Mouse (Mus musculus): ENCODE data around the gene Zfp13. TPM values are rescaled to one million over a fixed set of nuclear protein-coding genes. Genes with fewer than 3 reads are reported as not detected.
A peak's percentile ranks its signal among the peaks of the same experiment; 100 is the strongest.
"Not testable (repeated sequence)": the region's sequence is repeated elsewhere in the genome, so short reads cannot be mapped to it uniquely, and the experiment has no call there.

The Zfp13 gene
- polyA plus RNA-seq, 1 experiment from 2014 or later, result 22.1 TPM

- WGBS, result 78% methylated on average over 4 of the region's 4 CpGs
- H3K4me1 ChIP-seq, result peaks cover 35% of the 10 kb centered on the region
- no peak overlapping the region for H3K27ac ChIP-seq
- no peak overlapping the region for H3K4me3 ChIP-seq
- no peaks in the 10 kb centered on the region for H3K36me3 ChIP-seq (replicated peaks)
- no peak for DNase-seq (ENCODE audit: extremely low spot score, low spot score)
- no peaks in the 10 kb centered on the region for H3K9me3 ChIP-seq
- H3K27me3 ChIP-seq (ENCODE audit: poor library complexity, severe bottlenecking), result peaks cover 37% of the 10 kb centered on the region
These were observed 55.3 kb downstream of the Zfp13 start for GRCm38 (mm10) chr17:23543983-23544382.

DNA sequence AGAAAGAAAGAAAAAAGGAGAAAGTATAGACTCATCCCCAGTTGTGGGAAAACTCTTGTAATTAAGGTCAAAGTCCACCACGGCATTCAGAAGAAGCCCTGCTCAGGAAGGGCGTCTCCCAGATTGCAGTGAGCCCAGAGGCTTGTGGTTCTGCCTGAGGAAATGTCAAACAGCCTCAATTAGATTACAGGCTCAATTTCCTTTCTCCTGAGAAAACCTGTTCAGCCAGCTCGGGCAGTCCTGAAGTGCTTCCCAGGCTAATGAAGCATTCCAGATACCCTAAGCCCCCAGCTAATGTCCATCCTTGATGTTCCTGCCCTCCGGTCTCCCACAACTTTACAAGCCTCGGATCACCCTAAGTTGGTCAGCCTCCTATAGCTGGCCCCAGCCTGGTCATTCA, 56.0 kb downstream of the Zfp13 start:
- Histone ChIP-seq H3K4me1 (peaks cover 36% of the 10 kb centered on the region), H3K4me3 (no peak overlapping the region), H3K9me3 (no peaks in the 10 kb centered on the region), H3K36me3 (replicated peaks) (no peaks in the 10 kb centered on the region), H3K27me3 (ENCODE audit: poor library complexity, severe bottlenecking) (peaks cover 44% of the 10 kb centered on the region), H3K27ac (no peak overlapping the region)
- WGBS, result 39% methylated on average over 5 of the region's 5 CpGs
- peak; percentile 13 for DNase-seq (ENCODE audit: extremely low spot score, low spot score)

DNA sequence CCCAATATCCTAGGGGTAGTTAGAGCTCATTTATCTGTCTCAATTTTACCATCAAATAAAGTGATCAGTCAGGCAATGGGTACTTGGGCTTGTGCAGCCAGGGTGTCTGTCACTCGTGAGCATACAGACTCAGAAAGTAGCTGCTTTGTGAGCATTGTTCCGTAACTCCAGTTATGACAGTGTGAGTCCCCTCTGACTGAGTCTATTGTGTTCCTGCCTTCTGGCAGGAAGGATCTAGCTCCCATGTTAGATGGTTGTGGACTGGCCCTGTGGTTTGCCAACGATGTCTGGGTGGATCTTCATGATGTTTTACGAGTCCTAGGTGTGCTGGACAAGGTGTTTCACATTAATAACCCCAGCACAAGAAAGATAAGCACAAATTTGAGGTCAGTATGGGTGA, 56.5 kb downstream of the Zfp13 start:
- H3K4me1 ChIP-seq, result peaks cover 41% of the 10 kb centered on the region
- peaks cover 49% of the 10 kb centered on the region for H3K27me3 ChIP-seq (ENCODE audit: poor library complexity, severe bottlenecking)
- no peaks in the 10 kb centered on the region for H3K9me3 ChIP-seq
- no peaks in the 10 kb centered on the region for H3K36me3 ChIP-seq (replicated peaks)
- 51% methylated on average over 4 of the region's 4 CpGs for WGBS
- H3K27ac ChIP-seq, result no peak overlapping the region
- H3K4me3 ChIP-seq, result peak overlapping the region; percentile 46; the same call in 1 of the 2 replicates
- DNase-seq (ENCODE audit: extremely low spot score, low spot score), result peak; percentile 13

DNA sequence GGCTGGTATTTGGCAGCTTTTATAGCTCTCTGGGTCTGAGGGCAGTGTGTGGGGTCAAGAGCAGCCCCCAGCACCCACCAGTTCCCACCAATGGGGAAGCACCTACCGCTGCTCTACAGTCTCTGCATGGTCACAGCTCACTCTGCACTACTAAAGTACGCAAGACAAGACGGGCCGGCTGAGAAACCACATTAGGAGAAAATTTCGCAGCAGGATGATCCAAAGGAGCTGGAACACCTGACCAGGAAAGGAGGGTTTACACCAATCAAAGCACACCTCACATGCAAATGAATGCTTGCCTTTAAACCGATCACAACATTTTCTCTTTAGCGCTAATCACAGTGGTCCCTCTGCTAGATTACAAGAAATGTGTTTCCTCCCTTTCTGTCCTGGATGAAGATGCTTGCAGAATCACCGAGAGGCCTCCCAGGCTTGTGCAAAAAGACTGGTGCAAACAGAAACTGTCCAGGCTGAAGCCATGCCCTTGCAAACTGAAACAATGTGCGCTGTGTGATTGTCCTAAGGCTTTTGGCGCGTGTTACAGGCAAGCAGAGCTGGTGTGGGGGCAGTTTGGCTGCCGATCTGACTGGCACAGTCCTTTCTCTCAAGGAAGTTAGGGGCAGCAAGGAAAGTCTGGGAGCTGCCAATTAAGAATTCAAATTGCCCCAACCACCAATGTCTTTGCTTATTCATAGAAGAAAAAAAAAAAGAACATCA, 57.1 kb downstream of the Zfp13 start:
- no peaks in the 10 kb centered on the region for H3K9me3 ChIP-seq
- 0 out of 2 replicates have a peak overlapping the region, but pooled peaks have one; percentile 51 for H3K27ac ChIP-seq
- peaks cover 44% of the 10 kb centered on the region for H3K4me1 ChIP-seq
- no peaks in the 10 kb centered on the region for H3K36me3 ChIP-seq (replicated peaks)
- WGBS, result 12% methylated on average over 12 of the region's 12 CpGs
- DNase-seq (ENCODE audit: extremely low spot score, low spot score), result peak; percentile 16
- peak overlapping the region; percentile 46 for H3K4me3 ChIP-seq
- H3K27me3 ChIP-seq (ENCODE audit: poor library complexity, severe bottlenecking), result peaks cover 55% of the 10 kb centered on the region

DNA sequence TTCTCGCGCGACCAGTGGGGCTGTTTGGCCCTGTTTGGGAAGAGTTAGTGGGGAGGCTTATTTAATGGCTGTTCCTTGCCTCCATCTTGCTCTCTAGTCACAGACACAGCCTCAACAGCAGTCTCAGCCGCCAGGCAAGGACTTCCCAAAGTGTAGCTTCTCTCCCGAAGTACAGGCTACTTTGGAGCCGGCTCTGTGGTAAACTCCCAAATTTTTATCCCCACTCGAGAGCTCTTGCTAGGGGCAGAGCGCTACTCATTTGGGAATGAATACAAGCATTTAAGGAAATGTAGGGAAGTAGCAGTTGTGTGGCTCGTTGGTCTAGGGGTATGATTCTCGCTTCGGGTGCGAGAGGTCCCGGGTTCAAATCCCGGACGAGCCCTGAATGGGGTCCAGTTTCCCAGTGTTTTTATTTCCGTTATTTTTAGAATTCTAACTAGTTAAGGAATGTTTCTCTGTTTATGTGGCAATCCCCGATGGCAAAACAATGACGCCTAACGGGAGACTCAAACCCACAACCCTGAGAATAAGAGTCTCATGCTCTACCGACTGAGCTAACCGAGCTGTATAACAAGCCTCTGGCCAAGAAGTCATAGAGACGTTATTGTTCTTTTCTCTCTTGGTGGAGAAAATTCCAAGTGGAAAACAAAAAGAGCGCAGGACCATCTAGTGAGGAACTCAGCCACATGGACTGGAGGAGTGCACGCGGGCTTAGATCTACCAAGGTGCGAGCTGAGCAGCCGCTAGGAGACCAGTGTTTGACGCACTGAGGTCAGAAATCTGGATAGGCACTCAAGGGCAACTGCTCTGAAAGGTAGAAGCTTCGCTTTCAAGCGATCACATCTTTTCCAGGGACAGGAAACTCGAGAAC, 58.4 kb downstream of the Zfp13 start:
- Histone ChIP-seq H3K27me3 (ENCODE audit: poor library complexity, severe bottlenecking) (peaks cover 60% of the 10 kb centered on the region), H3K27ac (no peak overlapping the region), H3K4me3 (peak overlapping the region; percentile 46), H3K4me1 (peaks cover 44% of the 10 kb centered on the region), H3K9me3 (no peaks in the 10 kb centered on the region), H3K36me3 (replicated peaks) (no peaks in the 10 kb centered on the region)
- DNase-seq (ENCODE audit: extremely low spot score, low spot score), result peak; percentile 70
- WGBS, result 5% methylated on average over 31 of the region's 31 CpGs

DNA sequence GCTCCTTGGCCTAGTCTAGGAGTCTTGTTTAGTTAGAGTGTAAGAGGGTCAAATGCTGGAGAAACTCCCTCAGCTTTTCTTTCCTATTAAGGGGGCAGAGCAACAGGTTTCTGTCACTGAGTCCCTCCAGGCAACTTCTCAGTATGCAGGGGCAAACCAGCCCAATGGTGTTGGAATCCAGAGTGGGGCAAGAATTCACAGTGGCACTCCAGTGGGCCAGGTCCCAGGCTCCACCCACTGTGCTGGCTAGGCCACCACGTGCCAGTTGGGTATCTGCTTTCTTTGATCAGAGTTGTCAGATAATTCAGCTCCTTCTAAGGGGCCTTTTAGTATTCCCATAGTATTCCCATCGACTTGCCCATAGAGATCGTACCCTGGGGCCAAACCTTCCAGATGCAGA, 59.2 kb downstream of the Zfp13 start:
- no peak overlapping the region for H3K27ac ChIP-seq
- no peak for DNase-seq (ENCODE audit: extremely low spot score, low spot score)
- peaks cover 60% of the 10 kb centered on the region for H3K27me3 ChIP-seq (ENCODE audit: poor library complexity, severe bottlenecking)
- H3K9me3 ChIP-seq, result no peaks in the 10 kb centered on the region
- peaks cover 44% of the 10 kb centered on the region for H3K4me1 ChIP-seq
- H3K36me3 ChIP-seq (replicated peaks), result no peaks in the 10 kb centered on the region
- H3K4me3 ChIP-seq, result peak overlapping the region; percentile 46
- 35% methylated on average over 3 of the region's 3 CpGs for WGBS

GRCm38 (mm10) chr17:23539608-23540007, 59.7 kb downstream of the Zfp13 start:
- no peaks in the 10 kb centered on the region for H3K36me3 ChIP-seq (replicated peaks)
- WGBS, result 90% methylated on average over 5 of the region's 5 CpGs
- H3K27ac ChIP-seq, result no peak overlapping the region
- no peaks in the 10 kb centered on the region for H3K9me3 ChIP-seq
- H3K4me3 ChIP-seq, result no peak overlapping the region
- DNase-seq (ENCODE audit: extremely low spot score, low spot score), result peak; percentile 13
- peaks cover 47% of the 10 kb centered on the region for H3K4me1 ChIP-seq
- peaks cover 65% of the 10 kb centered on the region for H3K27me3 ChIP-seq (ENCODE audit: poor library complexity, severe bottlenecking)

DNA sequence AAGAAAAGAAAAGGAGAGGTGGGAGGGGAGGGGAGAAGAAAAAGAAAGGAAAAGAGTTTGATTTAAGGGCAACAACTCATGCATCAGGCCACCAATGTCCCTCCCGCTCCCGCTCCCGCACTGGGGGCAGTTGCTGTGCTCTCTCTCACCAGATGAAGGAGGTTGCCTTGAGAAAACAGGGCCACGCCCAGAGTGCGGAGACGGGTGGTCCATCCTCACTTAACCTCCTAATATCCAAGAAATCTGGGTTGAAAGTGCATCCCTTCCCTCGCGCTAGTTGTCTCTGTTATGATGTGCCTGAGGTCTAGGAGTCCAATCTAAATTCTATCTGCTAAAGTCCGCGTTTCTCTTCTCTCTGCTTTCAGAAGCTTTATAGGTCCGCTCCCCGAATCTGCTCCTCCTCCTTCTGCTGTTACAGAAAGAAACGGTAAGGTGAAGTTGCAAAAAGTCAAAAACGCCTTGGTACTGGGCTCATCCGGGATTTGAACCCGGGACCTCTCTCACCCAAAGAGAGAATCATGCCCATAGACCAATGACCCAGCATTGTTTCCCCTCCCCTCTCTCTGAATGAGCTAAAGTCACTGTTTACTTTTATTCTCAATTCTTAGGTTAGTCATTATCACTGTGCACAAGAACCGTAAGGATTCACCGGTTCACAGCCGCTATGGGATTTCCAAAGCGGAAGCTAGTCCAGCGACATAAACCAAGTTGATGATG, 60.8 kb downstream of the Zfp13 start:
- peak; percentile 49 for DNase-seq (ENCODE audit: extremely low spot score, low spot score)
- H3K4me1 ChIP-seq, result peaks cover 49% of the 10 kb centered on the region
- H3K27me3 ChIP-seq (ENCODE audit: poor library complexity, severe bottlenecking), result peaks cover 68% of the 10 kb centered on the region
- H3K36me3 ChIP-seq (replicated peaks), result no peaks in the 10 kb centered on the region
- H3K9me3 ChIP-seq, result no peaks in the 10 kb centered on the region
- H3K27ac ChIP-seq, result no peak overlapping the region
- 9% methylated on average over 21 of the region's 21 CpGs for WGBS
- peak overlapping the region; percentile 54 for H3K4me3 ChIP-seq

GRCm38 (mm10) chr17:23537554-23538255, 61.6 kb downstream of the Zfp13 start:
- WGBS, result 5% methylated on average over 27 of the region's 27 CpGs
- no peak overlapping the region for H3K27ac ChIP-seq
- peak overlapping the region; percentile 54 for H3K4me3 ChIP-seq
- H3K27me3 ChIP-seq (ENCODE audit: poor library complexity, severe bottlenecking), result peaks cover 62% of the 10 kb centered on the region
- peak; percentile 61 for DNase-seq (ENCODE audit: extremely low spot score, low spot score)
- H3K4me1 ChIP-seq, result peaks cover 42% of the 10 kb centered on the region
- H3K36me3 ChIP-seq (replicated peaks), result no peaks in the 10 kb centered on the region
- no peaks in the 10 kb centered on the region for H3K9me3 ChIP-seq

DNA sequence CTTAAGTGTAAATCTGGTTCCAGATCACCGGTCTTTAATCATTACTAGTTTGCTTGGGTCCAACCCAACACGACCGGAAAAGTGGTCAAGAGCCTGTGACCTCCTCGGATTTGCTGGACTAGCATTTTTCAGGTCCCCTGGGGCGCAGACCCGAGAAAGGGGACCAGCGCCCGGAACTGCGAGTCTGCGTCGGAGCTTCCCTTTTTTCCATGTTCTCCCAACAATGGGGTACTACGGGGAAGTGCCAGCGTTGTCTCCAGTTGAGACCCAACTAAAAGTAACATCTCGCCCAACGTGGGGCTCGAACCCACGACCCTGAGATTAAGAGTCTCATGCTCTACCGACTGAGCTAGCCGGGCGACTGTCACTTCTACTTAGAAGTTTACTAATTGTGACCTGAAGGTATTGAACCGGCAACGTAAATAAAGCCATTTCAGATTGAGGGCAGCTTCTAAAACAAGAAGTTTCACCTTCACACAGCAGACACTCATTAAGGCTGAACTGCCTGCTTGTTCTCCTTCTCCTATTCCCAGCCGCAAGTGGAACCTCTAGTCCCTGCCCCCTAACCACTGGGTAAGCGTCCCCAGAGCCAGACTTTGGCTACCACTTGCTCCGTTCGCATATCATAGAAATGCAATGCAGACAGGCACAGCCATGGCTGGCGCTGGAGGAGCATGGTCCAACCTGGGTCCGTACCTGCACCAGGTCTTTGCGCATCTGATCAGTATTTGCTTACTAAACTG, 64.1 kb downstream of the Zfp13 start:
- H3K27me3 ChIP-seq (ENCODE audit: poor library complexity, severe bottlenecking), result peaks cover 48% of the 10 kb centered on the region
- 1% methylated on average over 18 of the region's 29 CpGs for WGBS
- H3K36me3 ChIP-seq (replicated peaks); H3K9me3 ChIP-seq; H3K27ac ChIP-seq: not testable (repeated sequence)
- peak; percentile 55 for DNase-seq (ENCODE audit: extremely low spot score, low spot score)
- peaks cover 20% of the 10 kb centered on the region for H3K4me1 ChIP-seq
- peak overlapping the region; percentile 35 for H3K4me3 ChIP-seq

DNA sequence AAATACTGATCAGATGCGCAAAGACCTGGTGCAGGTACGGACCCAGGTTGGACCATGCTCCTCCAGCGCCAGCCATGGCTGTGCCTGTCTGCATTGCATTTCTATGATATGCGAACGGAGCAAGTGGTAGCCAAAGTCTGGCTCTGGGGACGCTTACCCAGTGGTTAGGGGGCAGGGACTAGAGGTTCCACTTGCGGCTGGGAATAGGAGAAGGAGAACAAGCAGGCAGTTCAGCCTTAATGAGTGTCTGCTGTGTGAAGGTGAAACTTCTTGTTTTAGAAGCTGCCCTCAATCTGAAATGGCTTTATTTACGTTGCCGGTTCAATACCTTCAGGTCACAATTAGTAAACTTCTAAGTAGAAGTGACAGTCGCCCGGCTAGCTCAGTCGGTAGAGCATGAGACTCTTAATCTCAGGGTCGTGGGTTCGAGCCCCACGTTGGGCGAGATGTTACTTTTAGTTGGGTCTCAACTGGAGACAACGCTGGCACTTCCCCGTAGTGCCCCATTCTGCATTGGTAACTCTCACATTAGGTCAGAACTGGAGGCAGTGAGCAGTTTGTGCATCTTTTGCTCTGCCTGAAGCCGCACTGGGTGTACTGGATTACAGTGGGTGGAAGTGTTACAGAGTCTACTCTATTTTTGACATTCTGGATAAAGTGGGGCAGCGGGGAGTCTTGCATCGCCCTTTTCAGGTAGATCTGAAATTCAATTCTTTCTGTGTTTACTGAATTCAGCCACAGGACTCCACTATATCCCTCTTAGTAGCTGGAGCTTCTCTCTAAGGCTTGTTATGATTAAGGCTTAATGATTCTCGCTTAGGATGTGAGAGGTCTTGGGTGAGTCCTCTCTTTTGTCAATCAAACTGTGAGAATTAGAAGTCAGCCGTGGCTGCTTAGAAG, 65.4 kb downstream of the Zfp13 start:
- not testable (repeated sequence) for H3K9me3 ChIP-seq; DNase-seq (ENCODE audit: extremely low spot score, low spot score); H3K27ac ChIP-seq; H3K36me3 ChIP-seq (replicated peaks)
- H3K4me3 ChIP-seq, result peak overlapping the region; percentile 35
- 5% methylated on average over 11 of the region's 23 CpGs for WGBS
- H3K4me1 ChIP-seq, result peaks cover 18% of the 10 kb centered on the region
- H3K27me3 ChIP-seq (ENCODE audit: poor library complexity, severe bottlenecking), result peaks cover 34% of the 10 kb centered on the region
